Mouse (Mus musculus): Measurements from ENCODE around the gene Cnih3. TPM values are rescaled to one million over a fixed set of nuclear protein-coding genes. Genes with fewer than 3 reads are reported as not detected.

Gene Cnih3
- polyA plus RNA-seq, 1 experiment from 2014 or later: 0.39 TPM

Other genes starting within 250 kb of the Cnih3 start
- 42.9 and 45.0 TPM in 2 replicates for gene Nvl, start 208.4 kb upstream of the Cnih3 start, polyA plus RNA-seq (2014; fragmentation: Nextera tagmentation; extraction: Ambion mirVana)
- 99.6 and 128 TPM in 2 replicates for gene Cnih4, start 207.9 kb upstream of the Cnih3 start, polyA plus RNA-seq (2014; fragmentation: Nextera tagmentation; extraction: Ambion mirVana)
- gene Wdr26, start 140.6 kb upstream of the Cnih3 start, polyA plus RNA-seq (2014; fragmentation: Nextera tagmentation; extraction: Ambion mirVana): 54.7 and 56.7 TPM in 2 replicates
- gene Ccdc121, start 158.8 kb downstream of the Cnih3 start, polyA plus RNA-seq (2014; fragmentation: Nextera tagmentation; extraction: Ambion mirVana): not detected in 2 replicates
- gene Dnah14, start 223.9 kb downstream of the Cnih3 start, polyA plus RNA-seq (2014; fragmentation: Nextera tagmentation; extraction: Ambion mirVana): 2.0 and 2.2 TPM in 2 replicates